Mouse (Mus musculus): ENCODE data around the gene Hscb.
"Not testable (repeated sequence)": the region's sequence is repeated elsewhere in the genome, so short reads cannot be mapped to it uniquely, and the experiment has no call there.

The Hscb gene

GRCm38 (mm10) chr5:110839678-110840365 lies at the start of gene Hscb, which contains the start of gene Chek2:
Gene Hscb, minus strand, starts transcription at chr5:110839777.
Gene Chek2, plus strand, starts transcription at chr5:110839979.
- peak; percentile 98 for DNase-seq (ENCODE audit: extremely low read depth, low read depth, low spot score)

GRCm38 (mm10) chr5:110888596-110888995 lies 49.0 kb upstream of the Hscb start:
- no peak for DNase-seq (ENCODE audit: extremely low read depth, low read depth, low spot score)

DNA sequence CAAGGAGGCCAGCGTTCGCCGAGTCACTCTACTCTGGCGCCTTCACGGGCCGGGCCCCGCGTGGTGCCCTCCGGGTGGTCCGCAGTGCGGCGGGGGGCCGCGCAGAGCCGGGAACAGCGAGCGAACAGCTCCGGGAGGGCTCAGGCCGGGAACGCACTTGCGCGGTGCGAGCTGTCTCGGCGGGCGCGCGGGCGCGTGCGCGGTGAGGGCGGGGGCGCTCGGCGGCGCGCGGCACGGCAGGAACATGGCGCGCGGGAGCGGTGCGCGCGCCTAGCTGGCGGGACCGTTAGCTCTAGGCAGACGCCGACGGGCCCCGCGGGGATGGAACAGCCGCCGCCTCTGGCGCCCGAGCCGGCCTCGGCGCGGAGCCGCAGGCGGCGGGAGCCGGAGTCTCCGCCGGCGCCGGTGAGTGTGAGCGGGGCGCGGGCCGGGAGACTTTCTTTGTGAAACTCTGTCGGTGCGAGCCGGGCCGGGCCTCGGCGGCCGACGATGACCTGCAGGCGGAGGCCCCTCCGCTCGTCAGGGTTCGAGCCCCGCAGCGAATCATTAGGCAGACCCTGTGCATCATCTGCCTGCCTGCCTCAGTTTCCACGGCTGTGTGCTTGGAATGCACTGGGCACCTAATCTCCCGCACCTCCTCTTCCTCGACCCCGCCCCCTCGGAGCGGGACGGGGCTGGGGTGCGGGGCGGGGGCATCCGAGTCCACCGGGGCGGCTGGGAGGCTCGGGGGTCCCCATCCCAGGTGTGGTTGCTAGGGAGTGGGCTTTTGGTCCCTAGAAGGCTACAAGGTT lies 40.2 kb upstream of the Hscb start, which contains the start of gene Ttc28:
TSS of gene Ttc28 (plus strand) at position 220 of the 791 bp plus-strand sequence.
- no peak for DNase-seq (ENCODE audit: extremely low read depth, low read depth, low spot score)

DNA sequence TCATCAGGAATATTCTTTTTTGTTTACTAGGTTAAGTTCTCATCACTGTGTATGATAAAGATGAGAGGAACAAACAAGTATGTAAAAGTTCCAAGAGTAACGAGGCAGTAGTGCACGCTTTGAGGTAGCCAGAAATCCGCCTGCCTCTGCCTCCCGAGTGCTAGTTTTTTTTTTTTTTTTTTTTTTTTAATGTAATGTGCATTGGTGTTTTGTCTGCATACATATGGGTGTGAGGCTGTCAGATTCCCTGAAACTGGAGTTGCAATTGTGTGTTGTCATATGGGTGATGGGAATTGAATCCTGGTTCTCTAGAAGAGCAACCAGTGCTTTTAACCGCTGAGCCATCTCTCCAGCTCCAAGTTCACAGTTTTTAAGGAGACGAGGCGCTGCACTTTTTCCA lies 39.5 kb upstream of the Hscb start:
- DNase-seq (ENCODE audit: extremely low read depth, low read depth, low spot score) = no peak

DNA sequence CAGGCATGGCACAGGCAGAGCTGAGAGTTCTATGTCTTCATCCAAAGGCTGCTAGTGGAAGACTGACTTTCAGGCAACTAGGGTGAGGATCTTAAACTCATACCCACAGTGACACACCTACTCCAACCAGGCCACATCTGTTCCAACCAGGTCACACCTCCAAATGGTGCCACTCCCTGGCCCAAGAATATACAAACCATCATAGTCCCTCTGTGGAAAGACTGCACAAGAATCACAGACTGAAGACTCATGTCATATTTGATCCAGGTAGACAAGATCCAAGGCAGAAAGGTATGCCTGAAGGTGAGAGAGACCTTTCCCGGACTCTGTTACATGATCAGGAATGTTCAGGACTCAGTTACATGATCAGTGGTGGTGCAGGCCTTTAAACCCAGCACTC lies 38.9 kb upstream of the Hscb start:
- DNase-seq (ENCODE audit: extremely low read depth, low read depth, low spot score) = not testable (repeated sequence)

GRCm38 (mm10) chr5:110877666-110878505 lies 38.3 kb upstream of the Hscb start:
- DNase-seq (ENCODE audit: extremely low read depth, low read depth, low spot score) = no peak

DNA sequence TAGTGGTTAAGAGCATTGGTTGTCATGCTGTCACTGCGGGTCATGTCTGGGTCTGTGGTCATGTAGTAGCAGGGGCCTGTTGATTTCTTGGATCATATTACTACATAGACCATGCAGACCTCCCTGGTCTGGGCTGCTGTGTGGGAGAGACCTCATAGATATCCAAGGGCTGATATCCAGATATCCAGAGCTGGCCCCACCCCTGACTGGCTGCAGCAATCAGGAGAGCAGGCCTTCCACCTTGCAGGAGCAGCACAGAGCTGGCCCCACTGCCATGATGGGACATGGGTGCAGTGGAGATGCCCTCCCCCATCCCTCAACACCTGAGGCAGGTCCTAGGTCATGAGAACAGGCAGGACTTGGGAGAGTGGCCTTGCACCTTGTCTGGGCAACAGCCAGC lies 35.7 kb upstream of the Hscb start:
- no peak for DNase-seq (ENCODE audit: extremely low read depth, low read depth, low spot score)

GRCm38 (mm10) chr5:110874711-110875110 lies 35.1 kb upstream of the Hscb start:
- DNase-seq (ENCODE audit: extremely low read depth, low read depth, low spot score) = no peak

- DNase-seq (ENCODE audit: extremely low read depth, low read depth, low spot score) = no peak
Observed at GRCm38 (mm10) chr5:110873160-110873559, 33.6 kb upstream of the Hscb start.

DNA sequence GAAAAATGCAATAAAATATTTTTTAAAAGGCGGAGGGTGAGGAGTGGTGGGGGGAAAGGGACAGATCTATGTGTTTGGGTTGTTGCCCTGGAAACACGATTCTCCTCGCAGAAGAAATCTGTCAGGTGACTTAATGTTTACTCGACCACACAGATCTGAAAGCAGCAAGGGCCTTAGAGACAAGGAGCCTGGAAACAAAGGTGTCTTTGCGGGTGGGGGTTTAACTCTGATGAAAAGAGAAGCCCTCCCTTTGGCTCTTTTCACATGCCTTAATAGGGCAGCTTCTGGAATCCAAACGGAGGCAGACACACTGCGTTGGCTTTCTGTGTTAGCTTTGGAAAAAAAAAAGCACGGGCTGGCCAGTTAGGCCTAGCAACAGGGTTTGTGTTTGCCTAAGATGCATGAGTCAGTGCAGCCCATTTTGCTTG lies 29.7 kb upstream of the Hscb start:
- no peak for DNase-seq (ENCODE audit: extremely low read depth, low read depth, low spot score)

- no peak for DNase-seq (ENCODE audit: extremely low read depth, low read depth, low spot score)
Observed at GRCm38 (mm10) chr5:110868460-110868859, 28.9 kb upstream of the Hscb start.

DNA sequence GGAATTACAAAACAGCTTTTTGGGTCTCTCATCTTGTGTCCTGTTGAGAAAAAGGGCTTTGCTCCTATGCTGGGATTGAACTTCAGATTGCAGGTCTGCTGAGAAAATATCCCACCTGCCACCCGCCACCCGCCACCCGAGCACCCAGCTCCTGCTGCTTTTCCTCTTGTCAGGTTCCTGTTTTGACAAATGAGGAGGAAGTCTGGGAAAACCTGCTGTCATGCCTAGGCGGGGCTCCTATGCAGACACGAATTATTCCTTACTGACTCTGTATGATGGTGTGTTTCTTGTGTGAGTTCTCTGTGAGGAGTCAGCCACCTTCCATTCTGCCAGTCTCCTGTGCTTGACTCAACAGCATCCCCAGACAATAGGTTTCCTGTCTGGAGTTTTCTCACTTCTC lies 20.9 kb upstream of the Hscb start:
- DNase-seq (ENCODE audit: extremely low read depth, low read depth, low spot score) = no peak

DNA sequence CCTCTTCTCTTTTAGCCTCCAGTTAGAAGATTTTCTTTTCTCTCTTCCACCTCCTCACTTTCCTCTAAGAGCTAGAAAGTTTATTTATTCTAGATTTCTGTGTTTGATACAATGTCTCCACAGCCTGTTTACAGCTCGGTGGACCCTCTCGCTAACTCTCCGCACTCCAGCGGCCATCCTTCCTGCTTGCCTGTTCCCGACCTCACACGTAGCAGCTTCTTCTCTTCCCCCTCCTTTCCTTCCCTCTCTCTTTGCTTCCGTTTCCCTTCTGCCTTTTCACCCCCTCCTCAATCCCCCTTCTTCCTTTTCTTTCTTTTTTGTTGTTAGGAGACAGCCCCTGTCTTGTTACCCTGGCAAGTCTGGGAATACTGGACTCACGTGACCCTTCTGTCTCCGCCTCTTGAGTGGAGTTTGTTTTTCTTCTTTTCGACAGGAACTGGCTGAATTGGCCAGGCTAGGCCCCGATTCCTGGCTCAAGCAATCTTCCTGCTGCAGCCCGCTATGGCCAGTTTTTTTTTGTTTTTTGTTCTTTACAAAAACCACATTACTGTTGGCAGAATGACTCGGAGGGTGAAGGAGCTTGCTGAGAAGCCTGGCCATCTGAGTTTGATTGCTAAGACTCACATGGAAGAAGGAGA lies 19.6 kb upstream of the Hscb start:
- no peak for DNase-seq (ENCODE audit: extremely low read depth, low read depth, low spot score)

DNA sequence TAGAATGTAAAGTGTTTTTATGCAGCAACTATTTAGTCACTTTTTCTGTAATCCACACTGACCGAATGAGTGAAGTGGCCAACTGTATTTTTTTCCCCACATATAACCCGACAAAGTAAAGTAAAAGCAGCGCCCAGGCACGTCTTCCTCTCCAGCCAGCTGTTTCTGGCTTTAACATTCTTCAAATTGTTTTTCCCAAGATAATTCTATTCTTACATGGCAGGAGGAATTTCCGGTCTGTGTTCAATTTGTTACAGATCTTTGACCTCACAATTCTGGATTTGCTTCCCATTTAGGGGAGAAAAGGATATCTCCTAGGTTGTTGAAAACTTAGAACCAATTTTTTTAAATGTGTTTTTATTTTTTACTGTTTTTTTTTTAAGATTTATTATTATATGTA lies 17.5 kb upstream of the Hscb start:
- DNase-seq (ENCODE audit: extremely low read depth, low read depth, low spot score) = no peak

GRCm38 (mm10) chr5:110852990-110853389 lies 13.4 kb upstream of the Hscb start:
- no peak for DNase-seq (ENCODE audit: extremely low read depth, low read depth, low spot score)

GRCm38 (mm10) chr5:110841046-110841862 lies 1.7 kb upstream of the Hscb start:
- no peak for DNase-seq (ENCODE audit: extremely low read depth, low read depth, low spot score)

GRCm38 (mm10) chr5:110840465-110840864 lies 888 bp upstream of the Hscb start:
- DNase-seq (ENCODE audit: extremely low read depth, low read depth, low spot score) = no peak

GRCm38 (mm10) chr5:110839038-110839677 lies 419 bp downstream of the Hscb start:
- no peak for DNase-seq (ENCODE audit: extremely low read depth, low read depth, low spot score)

DNA sequence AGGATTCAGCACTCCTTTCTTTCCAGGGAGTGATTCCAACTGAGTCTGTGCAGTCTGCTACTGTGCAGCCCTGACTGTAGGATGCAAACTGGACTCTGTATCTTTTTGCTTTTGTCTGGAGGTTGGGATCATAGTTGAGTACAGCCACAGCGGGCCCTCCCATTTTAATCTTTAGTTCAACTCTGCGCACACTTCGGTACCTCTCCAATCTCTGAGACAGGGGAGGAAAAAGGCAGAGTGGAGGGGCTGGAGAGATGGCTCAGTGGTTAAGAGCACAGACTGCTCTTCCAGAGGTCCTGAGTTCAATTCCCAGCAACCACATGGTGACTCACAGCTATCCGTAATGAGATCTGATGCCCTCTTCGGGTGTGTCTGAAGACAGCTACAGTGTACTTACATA lies 1.6 kb downstream of the Hscb start:
- DNase-seq (ENCODE audit: extremely low read depth, low read depth, low spot score) = not testable (repeated sequence)

DNA sequence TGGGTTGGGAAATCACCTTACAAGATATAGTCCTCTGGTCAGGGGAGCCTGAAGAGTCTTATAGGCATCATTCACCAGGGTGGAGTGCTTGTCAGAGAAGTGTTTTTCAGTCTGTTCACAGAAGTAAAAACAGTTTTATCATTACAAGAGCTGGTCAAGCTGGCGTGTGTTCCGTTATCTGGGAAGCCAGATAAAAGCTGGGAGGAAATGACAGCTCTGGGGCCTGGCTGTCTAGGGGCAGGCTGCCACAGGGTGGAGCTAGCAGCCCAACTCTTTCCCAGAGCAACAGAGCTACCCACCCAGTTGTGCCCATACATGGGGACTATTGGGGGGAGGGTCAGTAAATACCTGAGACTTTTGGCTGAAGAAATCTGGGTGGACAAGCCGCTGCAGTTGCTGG lies 3.6 kb downstream of the Hscb start:
- no peak for DNase-seq (ENCODE audit: extremely low read depth, low read depth, low spot score)

Measured in fat pad, adult 2 months (tissue).